Mouse (Mus musculus) megakaryocyte, adult 5-6 weeks (primary cell): ENCODE measurements around the gene Ssmem1. TPM values are rescaled to one million over a fixed set of nuclear protein-coding genes. Genes with fewer than 3 reads are reported as not detected.

Experiments
- ATAC-seq: 2 replicates; pipeline ENCODE4 v1.8.0; 2016; ENCODE audit warnings: mild to moderate bottlenecking, inconsistent platforms; ENCODE audit not compliant: poor library complexity, severe bottlenecking
- total RNA-seq, 2 experiments: library from RNA; stranded (forward) in 1 of 2; stranded (reverse) in 1 of 2; fragments of 153-499, 151-499 nt in 1 of 2; fragments of 221-1000, 200-1000 nt in 1 of 2; gene quantifications; 2 replicates each; pipeline versions ENCODE4 v1.2.3 to v1.2.4; 2015 to 2017

Ssmem1 gene
- total RNA-seq, 2 experiments from 2014 or later: 0.44 TPM; not detected in 1

GRCm38 (mm10) chr6:30525456-30526332 is 16.0 kb downstream of the Ssmem1 start:
- no peak for ATAC-seq

GRCm38 (mm10) chr6:30526586-30527515 is 17.2 kb downstream of the Ssmem1 start:
- no peak for ATAC-seq

- ATAC-seq: no peak
Measured at GRCm38 (mm10) chr6:30528800-30529199, 19.2 kb downstream of the Ssmem1 start.

DNA sequence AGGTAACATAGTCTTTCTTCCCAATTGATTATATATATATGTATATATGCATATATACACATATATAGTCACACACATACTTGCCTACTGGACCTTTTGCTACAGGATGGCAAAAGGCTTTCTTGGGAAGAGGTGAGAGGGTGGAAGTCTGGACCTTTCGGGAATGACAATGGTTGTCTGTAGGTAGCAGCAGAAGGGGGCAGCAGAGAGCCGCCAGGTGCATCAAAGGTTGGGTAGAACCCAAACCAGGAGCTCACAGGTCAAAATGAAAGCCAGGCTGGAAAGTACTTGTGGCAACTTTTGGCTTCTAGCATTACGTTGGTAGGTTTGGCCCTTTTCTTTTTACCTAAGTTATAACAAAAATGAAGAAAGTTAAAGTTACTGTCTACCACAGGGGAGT is 25.7 kb downstream of the Ssmem1 start:
- no peak for ATAC-seq

GRCm38 (mm10) chr6:30538240-30538639 is 28.6 kb downstream of the Ssmem1 start:
- no peak for ATAC-seq

- no peak for ATAC-seq
Measured at GRCm38 (mm10) chr6:30538800-30539199, 29.2 kb downstream of the Ssmem1 start.

GRCm38 (mm10) chr6:30541009-30541799 is 31.6 kb downstream of the Ssmem1 start, which contains the start of gene Cpa2:
Gene Cpa2 (plus strand): TSS chr6:30541582.
- ATAC-seq: no peak

GRCm38 (mm10) chr6:30542277-30542676 is 32.6 kb downstream of the Ssmem1 start:
- ATAC-seq: no peak

DNA sequence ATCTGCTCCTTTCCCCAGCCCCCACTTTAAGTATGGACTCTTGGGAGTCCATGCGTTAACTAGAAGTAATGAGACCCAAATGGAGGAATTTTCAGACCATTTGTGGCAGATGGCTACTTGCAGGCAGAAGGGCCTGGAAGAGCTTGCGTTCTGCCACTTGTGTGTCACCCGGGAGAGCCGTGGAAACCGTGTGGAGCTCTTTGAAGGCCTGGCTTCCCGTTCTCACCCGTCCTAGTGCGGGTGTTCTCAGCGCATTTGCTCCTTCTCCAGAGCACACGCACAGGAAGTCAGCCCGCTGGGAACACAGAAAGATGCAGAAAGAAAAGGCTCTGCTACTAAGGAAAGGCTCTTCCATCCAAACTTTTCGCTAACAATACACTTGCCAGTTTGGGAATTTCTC is 33.4 kb downstream of the Ssmem1 start:
- no peak for ATAC-seq

DNA sequence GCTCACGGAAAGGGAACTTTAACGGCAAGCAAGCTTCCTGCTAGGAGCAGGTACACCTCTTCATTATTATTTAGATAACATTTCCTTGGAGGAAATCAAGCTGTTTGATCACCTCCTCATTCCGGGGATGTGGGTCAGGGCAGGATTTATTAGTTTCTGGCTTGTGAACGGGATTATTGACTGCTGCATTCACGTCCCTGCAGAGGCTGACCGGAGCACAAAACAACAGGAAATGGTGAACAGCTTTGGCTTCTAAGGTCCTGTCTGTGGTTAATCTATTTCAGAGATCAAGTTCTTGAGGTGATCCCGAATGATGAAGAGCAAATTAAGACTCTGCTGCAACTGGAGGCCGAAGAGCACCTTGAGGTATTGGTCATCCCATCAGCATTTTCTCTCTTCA is 34.2 kb downstream of the Ssmem1 start:
- no peak for ATAC-seq

- ATAC-seq: no peak
Measured at GRCm38 (mm10) chr6:30545689-30546088, 36.0 kb downstream of the Ssmem1 start.

- peak; percentile 79 for ATAC-seq
Measured at GRCm38 (mm10) chr6:30546571-30547273, 37.1 kb downstream of the Ssmem1 start.

- no peak for ATAC-seq
Measured at GRCm38 (mm10) chr6:30547274-30547645, 37.6 kb downstream of the Ssmem1 start.

DNA sequence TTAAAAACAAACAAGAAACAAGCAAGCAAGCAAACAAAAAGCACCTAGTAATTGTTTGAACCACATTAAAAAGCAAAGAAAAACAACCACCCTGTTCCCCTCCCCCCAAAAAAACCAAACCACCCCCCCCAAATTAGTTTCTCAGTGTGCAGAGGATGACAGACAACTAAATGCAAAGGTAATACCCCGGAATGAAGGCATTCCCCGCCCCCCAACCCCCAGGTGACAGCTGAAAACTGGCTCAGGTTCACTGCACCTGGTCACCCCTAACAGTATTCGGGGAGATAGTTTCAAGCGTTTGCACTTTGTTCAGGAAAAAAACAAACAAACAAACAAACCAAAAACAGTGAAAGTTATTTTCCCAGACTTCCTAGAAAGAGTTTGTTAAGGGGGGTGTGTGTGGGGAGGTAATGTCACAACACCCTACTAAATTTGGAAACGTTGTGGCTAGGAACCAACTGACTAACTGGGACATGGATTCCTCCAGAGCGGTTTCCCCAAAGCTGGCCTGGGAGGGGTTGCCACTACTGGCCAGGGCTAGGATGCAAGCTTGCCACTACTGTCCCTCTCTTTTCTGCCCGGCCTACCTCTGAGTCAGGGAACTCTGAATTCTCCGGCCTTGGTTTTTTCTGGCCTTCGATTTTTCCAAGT is 38.1 kb downstream of the Ssmem1 start:
- ATAC-seq: peak; percentile 38; the same call in 1 of the 2 replicates

DNA sequence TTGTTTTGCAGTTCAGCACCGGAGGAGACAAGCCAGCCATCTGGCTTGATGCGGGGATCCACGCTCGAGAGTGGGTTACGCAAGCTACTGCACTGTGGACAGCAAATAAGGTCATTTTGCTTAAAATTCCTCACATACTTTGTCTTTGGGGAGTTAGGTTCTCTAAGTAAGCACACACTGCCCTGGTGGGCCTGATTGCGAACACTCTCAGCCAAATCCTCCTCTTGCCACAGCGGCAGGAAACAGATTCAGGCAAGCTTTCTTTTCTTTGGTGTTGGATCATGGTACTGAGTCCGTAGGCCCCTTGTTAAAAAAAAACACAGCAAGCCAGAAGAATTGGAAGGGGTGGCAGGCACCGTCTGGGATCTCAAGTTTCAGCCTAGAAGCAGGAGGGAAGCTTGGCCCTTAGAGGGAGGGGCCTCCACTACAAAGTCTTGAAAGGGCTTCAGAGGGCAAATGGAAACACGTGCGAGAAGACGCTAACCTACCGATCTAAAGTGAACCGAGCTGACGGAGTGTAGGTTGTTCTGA is 39.6 kb downstream of the Ssmem1 start:
- ATAC-seq: no peak

- ATAC-seq: peak; percentile 30; the same call in 1 of the 2 replicates
Measured at GRCm38 (mm10) chr6:30550496-30551192, 41.0 kb downstream of the Ssmem1 start.

DNA sequence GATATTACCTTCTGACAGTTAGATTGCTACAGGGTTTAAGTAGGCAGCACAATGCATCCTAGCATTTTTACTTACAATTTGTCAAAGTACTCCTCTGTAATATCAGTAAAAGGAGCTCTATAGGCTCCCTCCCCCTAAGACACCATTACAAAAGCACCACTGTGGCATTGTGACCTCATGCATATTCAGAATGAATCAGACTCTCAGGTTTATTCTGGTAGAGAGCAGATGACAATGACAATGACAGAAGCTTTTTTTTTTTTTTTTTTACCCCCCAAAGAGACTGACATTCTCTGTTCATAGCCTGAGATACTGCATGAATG is 41.5 kb downstream of the Ssmem1 start:
- ATAC-seq: no peak

DNA sequence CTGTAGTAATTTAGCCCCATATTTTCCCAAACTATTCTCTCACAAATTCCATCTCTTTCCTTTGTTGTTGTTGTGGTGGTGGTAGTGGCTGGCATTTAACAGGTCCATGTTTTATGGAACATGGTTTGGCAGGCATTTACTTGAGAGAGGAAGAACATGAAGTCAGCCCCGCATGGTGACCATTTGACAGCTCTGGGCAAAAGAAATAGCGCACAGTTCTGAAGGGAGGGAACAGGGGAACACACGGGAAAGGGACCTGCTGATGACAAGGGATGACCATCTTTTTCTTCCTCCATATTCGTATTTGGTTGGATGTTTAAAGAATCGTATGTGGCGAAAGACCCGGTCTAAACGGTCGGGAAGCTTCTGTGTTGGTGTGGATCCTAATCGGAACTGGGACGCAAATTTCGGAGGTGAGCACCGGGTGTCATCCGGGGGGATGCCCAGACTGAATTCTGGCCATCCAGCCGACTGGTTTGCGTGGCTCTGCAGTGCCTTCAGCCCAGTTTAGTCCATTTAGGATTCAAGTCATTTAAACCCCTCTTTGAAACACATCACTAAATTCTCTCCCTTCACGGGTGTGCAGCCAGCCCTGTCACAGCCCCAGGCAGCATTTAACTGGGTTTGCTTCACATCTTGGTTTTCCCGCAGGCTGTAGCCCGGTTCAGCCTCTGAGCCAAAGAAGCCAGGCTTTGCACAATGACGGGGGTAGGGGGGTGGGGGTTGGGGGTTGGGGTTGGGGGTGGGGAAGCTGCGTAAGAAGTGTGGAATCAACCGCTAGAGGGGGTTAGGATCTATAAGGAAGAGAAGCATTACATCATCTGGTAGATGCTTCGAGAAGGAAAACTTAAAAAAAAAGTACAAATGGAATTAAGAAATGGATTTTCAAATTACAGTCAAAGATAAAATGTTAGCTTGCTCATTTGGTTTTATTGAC is 42.3 kb downstream of the Ssmem1 start:
- ATAC-seq: no peak
